ENCODE assay signal across 8 mouse cellular contexts in the genomic region with DNA sequence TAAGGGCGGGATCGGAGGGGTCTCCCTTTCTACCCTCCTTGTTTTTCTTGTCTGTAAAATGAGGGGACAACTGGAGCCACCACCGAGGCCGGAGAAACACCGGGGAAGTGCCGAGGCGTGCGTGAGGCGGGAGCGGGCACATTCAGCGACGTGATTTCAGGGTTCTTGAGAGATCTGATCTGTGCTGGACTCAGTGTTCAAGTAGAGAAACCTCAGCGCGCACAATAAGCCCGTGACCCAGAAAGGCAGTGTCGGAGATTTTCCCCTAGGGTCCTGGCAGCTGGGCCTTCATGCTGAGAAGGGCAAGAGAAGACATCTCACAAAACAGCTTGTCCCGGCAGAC. TPM values are rescaled to one million over a fixed set of nuclear protein-coding genes. Genes with fewer than 3 reads are reported as not detected.
A peak's percentile ranks its signal among the peaks of the same experiment; 100 is the strongest.
DNase-seq lines count a peak whose midpoint lies in the region; ATAC-seq and TF ChIP-seq lines count a peak whose summit lies in the region.

No protein-coding gene starts in this region.

- peak; percentile 5 for DNase-seq in retina, postnatal 7 days (ENCODE audit: low read depth, low spot score)
- no peak for DNase-seq in retina, postnatal 1 day
- no peak for DNase-seq in left cerebral cortex, adult 11 months (ENCODE audit: low spot score)
- DNase-seq in layer of hippocampus, adult 18-20 months (ENCODE audit: low spot score in 2 of 2), result no peak
- no peak for DNase-seq in kidney, postnatal 10 days

- no peaks in the 10 kb centered on the region for H3K9me3 ChIP-seq in intestine, postnatal 0 days (ENCODE audit: control insufficient read depth)

- TF ChIP-seq CTCF in intestine, postnatal 0 days (IDR thresholded peaks at IDR 0.05; ENCODE audit: low read depth), result no peak

- no peaks in the 10 kb centered on the region; the same call in 1 of the 2 replicates for H3K4me1 ChIP-seq in intestine, postnatal 0 days (replicated peaks; ENCODE audit: control insufficient read depth, insufficient read depth, low read length)

- peak; percentile 52; the same call in 1 of the 2 replicates for ATAC-seq in erythroid progenitor cell, adult 5-6 weeks (replicated peaks; ENCODE audit: low FRiP score, poor library complexity, severe bottlenecking)
- peak; percentile 32; the same call in 1 of the 2 replicates for ATAC-seq in intestine, postnatal 0 days
- 0 out of 2 replicates have a peak, but pooled peaks have one; percentile 1 for ATAC-seq in monocyte, adult 5-6 weeks (replicated peaks; ENCODE audit: insufficient number of reproducible peaks, low FRiP score, low TSS enrichment, poor library complexity, severe bottlenecking)

- peak overlapping the region; percentile 57 for H3K27ac ChIP-seq in intestine, postnatal 0 days (ENCODE audit: low read depth, low read length)

- WGBS in intestine, postnatal 0 days, result under 1% methylated on average over 17 of the region's 17 CpGs

- H3K4me2 ChIP-seq in intestine, postnatal 0 days (replicated peaks; ENCODE audit: low read depth), result peak overlapping the region; percentile 75

- H3K9ac ChIP-seq in intestine, postnatal 0 days (ENCODE audit: low read depth, low read length), result peak overlapping the region; percentile 79

- peak overlapping the region; percentile 56 for H3K4me3 ChIP-seq in intestine, postnatal 0 days (ENCODE audit: low read depth, low read length)

- no peaks in the 10 kb centered on the region for H3K27me3 ChIP-seq in intestine, postnatal 0 days (replicated peaks; ENCODE audit: control insufficient read depth, insufficient read depth, low read length)

- peaks cover 34% of the 10 kb centered on the region for H3K36me3 ChIP-seq in intestine, postnatal 0 days (ENCODE audit: control insufficient read depth, insufficient read depth)

RNA-seq across cellular contexts. Expression of a gene that starts 0.3 kb away (rescaled TPM):
- total RNA-seq in erythroid progenitor cell, adult 5-6 weeks (2015; ENCODE audit: low replicate concordance), result 9.6 and 9.7 TPM in 2 replicates
- total RNA-seq in erythroid progenitor cell, adult 5-6 weeks (2017; ENCODE audit: low replicate concordance), result 4.6 and 25.8 TPM in 2 replicates
- 40.9 and 41.7 TPM in 2 replicates for polyA plus RNA-seq in intestine, postnatal 0 days (2015; fragmentation: Nextera tagmentation; extraction: Ambion mirVana)
- 29.6 to 43.7 TPM (median 35.4 TPM) in 3 replicates for total RNA-seq in monocyte, adult 5-6 weeks (2017)
- total RNA-seq in layer of hippocampus, adult 18-20 months (2021), result 10 to 100 TPM; 68.7 to 74.0 TPM

RNA-seq across cellular contexts. Expression of a gene that starts 14.4 kb away (rescaled TPM):
- total RNA-seq in erythroid progenitor cell, adult 5-6 weeks (2015; ENCODE audit: low replicate concordance), result 0.72 and 2.1 TPM in 2 replicates
- 3.9 and 5.4 TPM in 2 replicates for total RNA-seq in erythroid progenitor cell, adult 5-6 weeks (2017; ENCODE audit: low replicate concordance)
- polyA plus RNA-seq in intestine, postnatal 0 days (2015; fragmentation: Nextera tagmentation; extraction: Ambion mirVana), result 0.03 and 0.05 TPM in 2 replicates
- total RNA-seq in monocyte, adult 5-6 weeks (2017), result 0.10 TPM in 2 of 3 replicates, not detected in the other
- under 1 TPM; 0.12 to 0.18 TPM for total RNA-seq in layer of hippocampus, adult 18-20 months (2021)

RNA-seq across cellular contexts. Expression of a gene that starts 36.5 kb away (rescaled TPM):
- 11.9 and 12.2 TPM in 2 replicates for total RNA-seq in erythroid progenitor cell, adult 5-6 weeks (2015; ENCODE audit: low replicate concordance)
- total RNA-seq in erythroid progenitor cell, adult 5-6 weeks (2017; ENCODE audit: low replicate concordance), result 21.1 and 31.8 TPM in 2 replicates
- polyA plus RNA-seq in intestine, postnatal 0 days (2015; fragmentation: Nextera tagmentation; extraction: Ambion mirVana), result 60.3 and 70.4 TPM in 2 replicates
- 27.7 to 54.4 TPM (median 42.7 TPM) in 3 replicates for total RNA-seq in monocyte, adult 5-6 weeks (2017)
- total RNA-seq in layer of hippocampus, adult 18-20 months (2021), result 10 to 100 TPM; 22.3 to 24.7 TPM

RNA-seq across cellular contexts. Expression of a gene that starts 37.8 kb away (rescaled TPM):
- 6.8 and 12.6 TPM in 2 replicates for total RNA-seq in erythroid progenitor cell, adult 5-6 weeks (2015; ENCODE audit: low replicate concordance)
- total RNA-seq in erythroid progenitor cell, adult 5-6 weeks (2017; ENCODE audit: low replicate concordance), result 8.2 and 13.0 TPM in 2 replicates
- polyA plus RNA-seq in intestine, postnatal 0 days (2015; fragmentation: Nextera tagmentation; extraction: Ambion mirVana), result 11.3 and 12.2 TPM in 2 replicates
- total RNA-seq in monocyte, adult 5-6 weeks (2017), result 8.1 to 14.6 TPM (median 11.8 TPM) in 3 replicates
- total RNA-seq in layer of hippocampus, adult 18-20 months (2021), result 10 to 100 TPM; 50.2 to 54.0 TPM

Comparison
In these comparisons a context has a peak if more than half of its experiments do, and no peak if none do; other contexts are left out.
1. ATAC-seq: peak in every context shown above with its lines; median percentile 52 in erythroid progenitor cell, adult 5-6 weeks; 32 in intestine, postnatal 0 days; 1 in monocyte, adult 5-6 weeks.